Mouse (Mus musculus): Measurements from ENCODE around the gene Tecta.

The Tecta gene

DNA sequence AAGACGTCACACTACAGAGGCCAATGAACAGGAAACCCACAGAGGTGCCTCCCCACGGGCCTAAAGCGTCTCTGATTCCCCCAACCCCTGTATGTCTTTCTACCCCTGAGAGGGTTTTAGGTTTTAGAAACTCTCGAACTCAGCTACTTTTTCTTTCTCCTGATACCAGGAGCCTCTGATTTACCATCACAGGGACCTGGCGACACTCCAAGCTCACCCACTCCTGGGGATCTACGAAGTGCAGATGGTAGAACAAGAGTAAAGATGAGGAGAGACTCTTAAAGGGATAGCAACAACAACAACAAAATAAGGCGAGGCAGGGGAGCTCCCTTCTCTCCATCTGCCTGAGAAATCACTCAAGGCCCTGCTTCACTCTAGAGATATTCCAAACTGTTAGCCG, 12.7 kb downstream of the Tecta start:
- DNase-seq (ENCODE audit: low spot score in 2 of 2), result no peak

- DNase-seq (ENCODE audit: low spot score in 2 of 2), result no peak
Observed at GRCm38 (mm10) chr9:42385656-42386055, 14.1 kb downstream of the Tecta start.

DNA sequence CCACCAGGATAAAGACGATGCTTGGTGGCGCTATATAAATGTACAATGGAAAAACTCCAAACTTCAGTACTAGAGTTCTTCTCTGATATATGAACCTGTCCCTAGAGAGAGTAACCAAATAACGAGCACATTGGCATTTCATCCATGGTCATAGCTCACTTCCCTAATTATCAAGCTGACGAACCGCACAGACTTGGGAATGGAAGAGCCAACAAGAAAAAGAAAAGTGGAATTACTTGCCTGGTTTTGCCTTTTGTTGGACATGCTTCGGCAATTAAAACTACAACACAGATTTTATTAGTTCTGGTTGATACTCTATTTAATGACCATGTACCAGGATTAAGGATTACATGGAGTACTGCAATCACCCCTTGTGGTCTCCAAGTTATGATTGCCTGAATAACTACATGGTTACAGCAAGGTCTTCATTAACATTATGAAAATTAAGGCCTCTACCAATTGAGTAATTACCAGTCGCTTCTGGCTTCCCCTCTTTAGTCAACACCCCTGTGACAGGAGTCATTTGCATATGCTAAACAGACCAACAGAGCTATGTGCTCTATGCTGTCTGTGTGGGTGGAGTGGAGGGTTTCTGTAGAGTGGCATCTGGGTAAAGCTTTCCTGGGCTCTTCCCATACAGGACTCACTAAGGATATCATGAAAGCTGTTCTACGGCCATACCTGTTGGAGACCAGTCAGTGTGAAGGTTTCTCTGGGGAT, 16.9 kb downstream of the Tecta start:
- no peak for DNase-seq (ENCODE audit: low spot score in 2 of 2)

GRCm38 (mm10) chr9:42382063-42382462, 17.7 kb downstream of the Tecta start:
- no peak for DNase-seq (ENCODE audit: low spot score in 2 of 2)

- no peak for DNase-seq (ENCODE audit: low spot score in 2 of 2)
Observed at GRCm38 (mm10) chr9:42378071-42378470, 21.7 kb downstream of the Tecta start.

- DNase-seq (ENCODE audit: low spot score in 2 of 2), result no peak
Observed at GRCm38 (mm10) chr9:42377656-42378055, 22.1 kb downstream of the Tecta start.

DNA sequence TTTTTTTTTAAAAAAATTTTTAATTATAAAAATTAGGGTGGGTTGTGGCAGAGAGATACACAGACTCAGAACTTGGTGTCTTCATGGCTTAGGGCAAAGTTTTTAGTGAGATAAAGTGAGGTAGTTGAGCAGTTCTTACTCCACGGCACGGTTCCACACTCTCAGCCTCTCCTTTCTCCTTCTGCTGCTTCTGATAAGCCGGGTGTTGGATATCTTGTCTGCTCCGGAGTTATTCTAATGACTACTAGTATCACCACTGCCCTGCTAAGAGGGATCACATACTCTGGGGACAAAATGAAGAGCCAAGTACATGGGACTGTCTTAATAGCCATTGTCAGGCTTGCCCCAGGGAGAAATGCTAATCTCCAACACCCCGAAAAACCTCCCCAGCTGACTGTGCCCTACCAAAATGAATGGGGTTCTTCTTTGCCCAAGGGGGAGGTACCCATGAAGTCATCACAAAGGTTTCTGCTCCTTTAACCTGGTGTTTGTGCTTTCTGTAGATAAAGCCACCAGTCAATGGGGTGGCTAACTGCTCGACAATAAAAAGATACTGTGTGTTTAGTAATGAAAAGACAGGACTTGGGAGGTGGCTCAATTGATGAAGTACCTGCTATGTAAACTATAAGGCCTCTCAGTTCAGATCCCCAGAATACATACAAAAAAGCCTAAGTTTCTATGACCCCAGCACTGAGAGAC, 27.9 kb downstream of the Tecta start:
- no peak for DNase-seq (ENCODE audit: low spot score in 2 of 2)

GRCm38 (mm10) chr9:42357585-42357984, 42.1 kb downstream of the Tecta start:
- no peak for DNase-seq (ENCODE audit: low spot score in 2 of 2)

GRCm38 (mm10) chr9:42354871-42355270, 44.9 kb downstream of the Tecta start:
- DNase-seq (ENCODE audit: low spot score in 2 of 2), result no peak

DNA sequence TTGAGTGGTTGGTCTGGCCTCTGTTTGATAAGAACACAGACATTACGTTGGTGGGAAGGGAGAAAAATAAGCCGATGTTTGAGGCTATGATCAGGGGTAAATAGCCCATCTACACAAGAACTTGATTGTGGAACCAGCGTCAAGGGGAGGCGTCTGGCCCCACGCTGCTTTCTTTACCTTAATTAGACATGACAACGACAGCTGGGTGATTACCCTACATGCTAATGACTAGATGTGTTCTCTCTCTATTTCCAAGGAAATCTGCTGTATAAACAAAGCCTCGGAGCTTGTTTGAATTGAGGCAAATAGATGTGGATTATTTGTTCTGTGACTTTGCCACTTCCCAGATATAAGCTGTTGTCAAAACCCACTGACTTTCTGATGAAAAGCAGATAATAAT, 49.9 kb downstream of the Tecta start:
- no peak for DNase-seq (ENCODE audit: low spot score in 2 of 2)

DNA sequence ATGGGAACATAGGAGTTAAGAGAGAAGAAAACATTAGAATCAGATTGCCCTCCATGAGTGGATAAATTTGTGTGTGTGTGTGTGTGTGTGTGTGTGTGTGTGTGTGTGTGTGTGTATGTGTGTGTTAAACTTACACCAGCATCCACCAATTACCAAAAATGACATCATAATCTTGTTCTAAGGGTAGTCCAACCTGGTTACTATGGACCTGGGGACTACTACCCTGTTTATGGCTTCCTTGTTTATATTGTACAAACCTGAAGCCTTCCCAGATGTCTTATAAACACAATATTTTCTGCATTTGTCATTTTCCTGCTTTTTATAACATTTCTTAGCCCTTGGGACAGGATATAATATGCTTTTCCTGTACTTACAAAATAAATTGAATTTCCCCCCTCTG, 53.4 kb downstream of the Tecta start:
- DNase-seq (ENCODE audit: low spot score in 2 of 2), result no peak

DNA sequence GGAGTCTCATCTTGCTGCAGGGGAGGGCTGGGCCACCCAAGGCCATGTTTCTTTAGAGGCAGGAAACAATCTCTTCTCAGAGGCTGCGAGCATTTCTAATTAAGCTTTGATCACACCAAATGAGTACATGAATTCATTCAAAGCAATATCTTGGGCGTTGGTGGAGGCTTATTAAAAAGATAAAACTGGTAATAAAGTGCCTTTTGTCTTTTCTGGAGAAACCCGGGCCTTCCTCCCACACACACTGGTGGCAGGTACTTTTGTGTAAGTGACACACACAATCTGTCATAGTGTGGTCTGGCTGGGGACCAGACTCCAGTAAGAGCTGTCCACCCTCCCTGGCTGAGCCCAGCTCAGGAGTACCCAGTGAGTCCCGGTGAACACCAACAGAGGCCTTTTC, 60.6 kb downstream of the Tecta start:
- no peak for DNase-seq (ENCODE audit: low spot score in 2 of 2)

DNA sequence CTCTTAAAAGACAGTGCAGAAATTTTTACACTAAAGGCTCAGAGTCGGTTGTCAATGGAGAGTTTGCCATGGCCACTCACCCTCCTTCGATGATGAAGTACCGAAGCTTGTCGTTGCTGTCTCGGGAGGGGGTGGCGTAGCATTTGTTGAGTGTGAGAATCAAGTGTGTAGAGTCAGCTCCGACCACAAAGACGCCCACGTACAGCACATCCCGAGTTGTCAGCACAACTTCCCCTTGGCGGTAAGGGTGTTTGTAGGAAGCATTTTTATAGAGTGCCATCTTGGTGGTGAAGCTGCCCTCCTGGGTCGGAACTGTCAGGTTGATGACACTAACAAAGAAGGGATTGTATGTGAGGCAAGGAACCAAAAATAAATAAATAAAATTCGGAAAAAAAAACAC, 62.7 kb downstream of the Tecta start:
- no peak for DNase-seq (ENCODE audit: low spot score in 2 of 2)

DNA sequence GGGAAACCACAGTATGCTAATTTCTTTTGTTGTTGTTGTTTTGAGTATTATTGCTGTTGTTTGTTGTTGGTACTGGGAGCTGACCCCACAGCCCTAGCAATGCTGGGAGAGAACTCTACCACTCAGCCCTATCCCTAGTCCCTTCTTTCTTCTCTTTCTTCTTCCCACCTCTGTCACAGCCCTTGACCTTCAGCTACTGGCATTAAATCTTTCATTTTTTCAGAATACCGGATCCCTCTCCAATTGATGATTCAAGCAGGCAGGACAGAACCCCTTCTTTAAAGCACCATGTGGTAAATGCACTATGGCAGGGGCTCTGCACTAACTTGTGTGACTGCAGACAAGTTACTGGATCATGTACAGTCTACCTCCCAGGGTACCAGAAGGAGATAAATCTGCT, 63.2 kb downstream of the Tecta start:
- DNase-seq (ENCODE audit: low spot score in 2 of 2), result no peak

- no peak for DNase-seq (ENCODE audit: low spot score in 2 of 2)
Observed at GRCm38 (mm10) chr9:42334885-42335284, 64.8 kb downstream of the Tecta start.

- DNase-seq (ENCODE audit: low spot score in 2 of 2), result no peak
Observed at GRCm38 (mm10) chr9:42332692-42333091, 67.0 kb downstream of the Tecta start.

- no peak for DNase-seq (ENCODE audit: low spot score in 2 of 2)
Observed at GRCm38 (mm10) chr9:42331341-42331740, 68.4 kb downstream of the Tecta start.

GRCm38 (mm10) chr9:42329753-42330152, 70.0 kb downstream of the Tecta start:
- DNase-seq (ENCODE audit: low spot score in 2 of 2), result no peak

GRCm38 (mm10) chr9:42326688-42327440, 72.9 kb downstream of the Tecta start:
- no peak for DNase-seq (ENCODE audit: low spot score in 2 of 2)

DNA sequence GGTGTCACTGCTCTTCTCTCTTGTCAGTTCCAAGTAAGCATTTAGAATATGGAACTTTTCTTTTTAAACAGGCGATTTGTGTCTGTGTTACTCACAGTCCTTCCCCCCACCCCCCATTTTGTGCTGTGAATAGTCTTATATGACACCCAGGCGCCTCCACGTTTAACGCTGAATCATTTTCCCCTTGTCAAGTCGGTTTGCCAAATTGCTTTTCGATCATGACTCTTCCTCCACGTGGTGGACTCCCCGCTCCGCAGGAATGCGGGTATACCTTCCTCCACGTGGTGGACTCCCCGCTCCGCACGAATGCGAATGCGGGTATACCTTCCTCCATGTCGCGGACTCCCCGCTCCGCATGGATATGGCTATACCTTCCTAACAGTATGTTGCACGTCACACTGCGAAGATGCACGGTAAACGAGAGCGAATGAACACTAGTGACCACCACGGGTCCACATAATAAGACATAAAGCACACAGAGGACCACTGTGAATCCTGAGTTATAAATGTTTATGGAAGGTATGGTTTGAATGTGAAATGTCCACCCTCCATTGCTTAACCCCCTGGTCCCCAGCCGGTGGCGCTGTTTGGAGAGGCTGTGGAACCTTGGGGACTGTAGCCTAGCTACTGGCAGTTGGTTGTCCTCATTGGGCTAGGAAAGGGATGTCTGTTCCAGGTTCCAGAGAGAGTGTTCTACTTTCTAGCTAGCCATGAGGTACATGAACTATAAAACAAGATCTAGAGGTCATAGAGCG, 74.9 kb downstream of the Tecta start:
- no peak for DNase-seq (ENCODE audit: low spot score in 2 of 2)

- DNase-seq (ENCODE audit: low spot score in 2 of 2), result no peak
Observed at GRCm38 (mm10) chr9:42323238-42323637, 76.5 kb downstream of the Tecta start.

GRCm38 (mm10) chr9:42321442-42321841, 78.3 kb downstream of the Tecta start:
- no peak for DNase-seq (ENCODE audit: low spot score in 2 of 2)

Data from spleen, postnatal 36 days (tissue).